ENCODE assay signal across 20 mouse cellular contexts in genomic region chr1:179551921-179552320, GRCm38 (mm10). TPM values are rescaled to one million over a fixed set of nuclear protein-coding genes. Genes with fewer than 3 reads are reported as not detected.
DNase-seq lines count a peak whose midpoint lies in the region; ATAC-seq and TF ChIP-seq lines count a peak whose summit lies in the region.
"Had no signal": no experiment of that assay in that cellular context is flagged by ENCODE, and none has a peak within 500 bp of the region (broad histone marks: within the 10 kb centered on the region; RNA-seq: fewer than 3 reads in every experiment).

No protein-coding gene starts in this region.

- intact Hi-C loops in gastrocnemius, adult 2 months (cut with DNase I), result loop anchor here (5.0 kb wide), 1 partner anchor 35 kb away; no protein-coding TSS in a partner anchor

- no peaks in the 10 kb centered on the region for H3K9me3 ChIP-seq in lung, embryonic 16.5 days (ENCODE audit: control insufficient read depth, low read length)
- H3K9me3 ChIP-seq: embryonic facial prominence, embryonic 10.5 days; forebrain, embryonic 13.5 days; hindbrain, embryonic 10.5 days; neural tube, embryonic 15.5 days; stomach, embryonic 15.5 days had no signal

- 0 out of 2 replicates have a peak, but pooled peaks have one; percentile 29 for ATAC-seq in lung, embryonic 16.5 days (ENCODE audit: low read depth)
- ATAC-seq: forebrain, embryonic 13.5 days; midbrain, embryonic 16.5 days had no signal

- no peaks in the 10 kb centered on the region for H3K36me3 ChIP-seq in lung, embryonic 16.5 days (ENCODE audit: control insufficient read depth, insufficient read depth, low read length)
- H3K36me3 ChIP-seq: embryonic facial prominence, embryonic 10.5 days; hindbrain, embryonic 10.5 days; neural tube, embryonic 15.5 days; stomach, embryonic 15.5 days had no signal

- 53% methylated on average over 4 of the region's 4 CpGs for WGBS in lung, embryonic 16.5 days

- peak overlapping the region; percentile 99 for H3K27ac ChIP-seq in gastrocnemius, adult 2 months
- peak overlapping the region; percentile 62 for H3K27ac ChIP-seq in lung, embryonic 16.5 days (ENCODE audit: low read length)
- H3K27ac ChIP-seq in brown adipose tissue, adult 24 weeks (replicated peaks; ENCODE audit: low read depth, low read length), result peak overlapping the region; percentile 48; the same call in 1 of the 2 replicates
- H3K27ac ChIP-seq: embryonic facial prominence, embryonic 10.5 days; forebrain, embryonic 13.5 days; hindbrain, embryonic 10.5 days; neural tube, embryonic 15.5 days had no signal

- no peak for TF ChIP-seq CTCF in gastrocnemius, adult 2 months (IDR thresholded peaks at IDR 0.05)

- H3K27me3 ChIP-seq in lung, embryonic 16.5 days (ENCODE audit: control insufficient read depth, insufficient read depth, low read depth, low read length), result no peaks in the 10 kb centered on the region
- H3K27me3 ChIP-seq: forebrain, embryonic 13.5 days; neural tube, embryonic 15.5 days; stomach, embryonic 15.5 days had no signal

- no peak for DNase-seq in gastrocnemius, adult 2 months
- no peak for DNase-seq in gastrocnemius, postnatal 10 days
- DNase-seq in lung, postnatal 4 days, result no peak
- peak; percentile 30 for DNase-seq in lung, postnatal 36 days
- no peak for DNase-seq in right cerebral cortex, postnatal 36 days (ENCODE audit: low spot score in 2 of 2)
- DNase-seq: adrenal gland, postnatal 36 days; cerebellum, adult 18-20 months; gastrocnemius, postnatal 14 days; heart, adult 18-20 months; kidney, adult 2 months; kidney, postnatal 10 days; layer of hippocampus, postnatal 36 days had no signal

- H3K4me3 ChIP-seq in gastrocnemius, adult 2 months, result no peak overlapping the region
- no peak overlapping the region for H3K4me3 ChIP-seq in lung, embryonic 16.5 days (ENCODE audit: low read length)
- H3K4me3 ChIP-seq in brown adipose tissue, adult 24 weeks (ENCODE audit: insufficient read depth, low read depth, low read length), result no peak overlapping the region
- H3K4me3 ChIP-seq: embryonic facial prominence, embryonic 10.5 days; forebrain, embryonic 13.5 days; hindbrain, embryonic 10.5 days; neural tube, embryonic 15.5 days; stomach, embryonic 15.5 days had no signal

- peaks cover 23% of the 10 kb centered on the region for H3K4me1 ChIP-seq in lung, embryonic 16.5 days (replicated peaks; ENCODE audit: control insufficient read depth, insufficient read depth, low read length)
- peaks cover 25% of the 10 kb centered on the region for H3K4me1 ChIP-seq in brown adipose tissue, adult 24 weeks (ENCODE audit: control insufficient read depth, insufficient read depth, insufficient read length, low read length)

- no peak overlapping the region for H3K4me2 ChIP-seq in lung, embryonic 16.5 days (ENCODE audit: low read depth, low read length)
- H3K4me2 ChIP-seq: forebrain, embryonic 13.5 days; neural tube, embryonic 15.5 days; stomach, embryonic 15.5 days had no signal

- H3K9ac ChIP-seq in lung, embryonic 16.5 days (ENCODE audit: low read length), result no peak overlapping the region
- H3K9ac ChIP-seq: forebrain, embryonic 13.5 days; neural tube, embryonic 15.5 days; stomach, embryonic 15.5 days had no signal

RNA-seq across cellular contexts. Expression of gene Cnst, which starts 5.8 kb away (rescaled TPM):
- 10 to 100 TPM; 34.7 to 40.0 TPM for total RNA-seq in gastrocnemius, adult 2 months (2021)
- total RNA-seq in gastrocnemius, postnatal 10 days (2021), result 10 to 100 TPM; 33.8 to 35.9 TPM
- polyA plus RNA-seq in lung, embryonic 16.5 days (2015; fragmentation: Nextera tagmentation; extraction: Ambion mirVana), result 18.0 and 18.9 TPM in 2 replicates
- polyA plus RNA-seq in brown adipose tissue, adult 24 weeks (2012; ENCODE audit: insufficient read depth, insufficient read length, missing spikeins), result 43.3 and 57.1 TPM in 2 replicates

RNA-seq across cellular contexts. Expression of gene Tfb2m, which starts 5.9 kb away (rescaled TPM):
- total RNA-seq in gastrocnemius, adult 2 months (2021), result 10 to 100 TPM; 39.8 to 41.5 TPM
- 10 to 100 TPM; 22.2 to 25.9 TPM for total RNA-seq in gastrocnemius, postnatal 10 days (2021)
- polyA plus RNA-seq in lung, embryonic 16.5 days (2015; fragmentation: Nextera tagmentation; extraction: Ambion mirVana), result 32.0 and 33.6 TPM in 2 replicates
- polyA plus RNA-seq in brown adipose tissue, adult 24 weeks (2012; ENCODE audit: insufficient read depth, insufficient read length, missing spikeins), result 82.7 and 125 TPM in 2 replicates

RNA-seq across cellular contexts. Expression of gene Smyd3, which starts 34.1 kb away (rescaled TPM):
- 1 to 10 TPM; 5.1 to 5.8 TPM for total RNA-seq in gastrocnemius, adult 2 months (2021)
- total RNA-seq in gastrocnemius, postnatal 10 days (2021), result 1 to 10 TPM; 5.8 to 6.1 TPM
- polyA plus RNA-seq in lung, embryonic 16.5 days (2015; fragmentation: Nextera tagmentation; extraction: Ambion mirVana), result 16.8 and 19.1 TPM in 2 replicates
- polyA plus RNA-seq in brown adipose tissue, adult 24 weeks (2012; ENCODE audit: insufficient read depth, insufficient read length, missing spikeins), result 3.0 and 6.1 TPM in 2 replicates

Comparison
In these comparisons a context has a peak if more than half of its experiments do, and no peak if none do; other contexts are left out.
1. H3K27ac ChIP-seq: peak in every context shown above with its lines; median percentile 99 in gastrocnemius, adult 2 months; 62 in lung, embryonic 16.5 days; 48 in brown adipose tissue, adult 24 weeks.